ENCODE assay signal across 8 mouse cellular contexts in genomic region chr19:40832361-40832760, GRCm38 (mm10). TPM values are rescaled to one million over a fixed set of nuclear protein-coding genes. Genes with fewer than 3 reads are reported as not detected.
DNase-seq lines count a peak whose midpoint lies in the region; ATAC-seq and TF ChIP-seq lines count a peak whose summit lies in the region.

No protein-coding gene starts in this region.

- no peaks in the 10 kb centered on the region for H3K9me3 ChIP-seq in forebrain, embryonic 11.5 days (ENCODE audit: control insufficient read depth, low read length)
- no peaks in the 10 kb centered on the region for H3K9me3 ChIP-seq in liver, embryonic 13.5 days (replicated peaks)
- H3K9me3 ChIP-seq in neural tube, embryonic 15.5 days (replicated peaks): no peaks in the 10 kb centered on the region

- no peak for TF ChIP-seq POLR2A in liver, adult 2 months (IDR thresholded peaks at IDR 0.05; ENCODE audit: extremely low read depth, insufficient read depth, low read length)

- peaks cover 5% of the 10 kb centered on the region for H3K36me3 ChIP-seq in liver, adult 2 months (ENCODE audit: control insufficient read depth, insufficient read depth, low read length)
- peaks cover 3% of the 10 kb centered on the region; the same call in 1 of the 2 replicates for H3K36me3 ChIP-seq in forebrain, embryonic 11.5 days (ENCODE audit: control insufficient read depth, insufficient read depth, low read length)
- peaks cover 9% of the 10 kb centered on the region for H3K36me3 ChIP-seq in liver, embryonic 13.5 days
- H3K36me3 ChIP-seq in neural tube, embryonic 15.5 days: peaks cover 6% of the 10 kb centered on the region

- no peak for ATAC-seq in forebrain, embryonic 11.5 days (replicated peaks; ENCODE audit: low FRiP score)
- no peak for ATAC-seq in liver, embryonic 13.5 days (ENCODE audit: low read depth)
- no peak for ATAC-seq in neural tube, embryonic 15.5 days (ENCODE audit: low FRiP score)

- peak; percentile 6 for DNase-seq in liver, adult 2 months (ENCODE audit: extremely low read depth, low read depth, low spot score)
- no peak for DNase-seq in liver
- DNase-seq in forebrain, embryonic 11.5 days (ENCODE audit: low spot score): no peak
- DNase-seq in liver, embryonic 13.5 days: no peak
- no peak for DNase-seq in urinary bladder, postnatal 14 days (ENCODE audit: low spot score)
- no peak for DNase-seq in kidney, adult 18-20 months
- DNase-seq in adrenal gland, adult (ENCODE audit: inconsistent age in 2 of 2, low spot score in 1 of 2): no peak

- peaks cover 3% of the 10 kb centered on the region; the same call in 1 of the 2 replicates for H3K4me1 ChIP-seq in liver, adult 2 months (ENCODE audit: control insufficient read depth, insufficient read depth, low read length)
- H3K4me1 ChIP-seq in forebrain, embryonic 11.5 days (replicated peaks; ENCODE audit: control insufficient read depth, insufficient read depth, low read length): peaks cover 19% of the 10 kb centered on the region
- H3K4me1 ChIP-seq in liver, embryonic 13.5 days (replicated peaks): peaks cover 45% of the 10 kb centered on the region
- peaks cover 40% of the 10 kb centered on the region for H3K4me1 ChIP-seq in neural tube, embryonic 15.5 days

- 0 out of 2 replicates have a peak overlapping the region, but pooled peaks have one; percentile 30 for H3K27ac ChIP-seq in liver, adult 2 months (replicated peaks; ENCODE audit: insufficient read depth, low read depth, low read length)
- no peak overlapping the region for H3K27ac ChIP-seq in forebrain, embryonic 11.5 days (ENCODE audit: low read depth, low read length)
- peak overlapping the region; percentile 85; the same call in 1 of the 2 replicates for H3K27ac ChIP-seq in liver, embryonic 13.5 days
- no peak overlapping the region for H3K27ac ChIP-seq in neural tube, embryonic 15.5 days (replicated peaks)

- peak overlapping the region; percentile 75; the same call in 1 of the 2 replicates for H3K4me3 ChIP-seq in liver, adult 2 months (ENCODE audit: insufficient read depth, low read depth, low read length)
- H3K4me3 ChIP-seq in forebrain, embryonic 11.5 days (ENCODE audit: low read depth, low read length): peak overlapping the region; percentile 93
- H3K4me3 ChIP-seq in liver, embryonic 13.5 days (replicated peaks): peak overlapping the region; percentile 93
- H3K4me3 ChIP-seq in neural tube, embryonic 15.5 days (replicated peaks): peak overlapping the region; percentile 92

- peak overlapping the region; percentile 73 for H3K4me2 ChIP-seq in forebrain, embryonic 11.5 days (ENCODE audit: low read depth, low read length, severe bottlenecking)
- peak overlapping the region; percentile 94 for H3K4me2 ChIP-seq in liver, embryonic 13.5 days
- peak overlapping the region; percentile 69 for H3K4me2 ChIP-seq in neural tube, embryonic 15.5 days

- peak overlapping the region; percentile 91 for H3K9ac ChIP-seq in liver, adult 2 months (ENCODE audit: low read depth, low read length)
- H3K9ac ChIP-seq in forebrain, embryonic 11.5 days (ENCODE audit: low read length): peak overlapping the region; percentile 99
- peak overlapping the region; percentile 95 for H3K9ac ChIP-seq in liver, embryonic 13.5 days
- H3K9ac ChIP-seq in neural tube, embryonic 15.5 days (replicated peaks): peak overlapping the region; percentile 99

- WGBS in liver, adult 2 months: 27% methylated on average over 5 of the region's 5 CpGs
- 41% methylated on average over 5 of the region's 5 CpGs for WGBS in forebrain, embryonic 11.5 days
- WGBS in liver, embryonic 13.5 days (ENCODE audit: insufficient replicate concordance): 9% methylated on average over 5 of the region's 5 CpGs
- WGBS in neural tube, embryonic 15.5 days: 30% methylated on average over 5 of the region's 5 CpGs

- no peaks in the 10 kb centered on the region for H3K27me3 ChIP-seq in liver, adult 2 months (ENCODE audit: control insufficient read depth, insufficient read depth, low read length)
- no peaks in the 10 kb centered on the region for H3K27me3 ChIP-seq in forebrain, embryonic 11.5 days (ENCODE audit: control insufficient read depth, insufficient read depth, low read length)
- H3K27me3 ChIP-seq in liver, embryonic 13.5 days: 0 out of 2 replicates have a peak, but pooled peaks cover 3% of the 10 kb centered on the region
- no peaks in the 10 kb centered on the region for H3K27me3 ChIP-seq in neural tube, embryonic 15.5 days (replicated peaks)

- no peak for TF ChIP-seq CTCF in liver, adult 2 months (IDR thresholded peaks at IDR 0.05; ENCODE audit: low read depth, low read length)

- peaks cover 3% of the 10 kb centered on the region; the same call in 1 of the 2 replicates for H3K79me2 ChIP-seq in liver, adult 2 months (ENCODE audit: control insufficient read depth, insufficient read depth, low read length)

RNA-seq across cellular contexts. Expression of gene Ccnj, which starts 1.3 kb away (rescaled TPM):
- total RNA-seq in liver, adult 2 months (2014; rRNA removed): 1.0 and 1.1 TPM in 2 replicates
- polyA plus RNA-seq in liver, adult 2 months (2012; rRNA removed): 2.4 and 3.1 TPM in 2 replicates
- 36.4 and 43.3 TPM in 2 replicates for polyA plus RNA-seq in forebrain, embryonic 11.5 days (2014; fragmentation: Nextera tagmentation; extraction: Ambion mirVana)
- 4.5 and 5.2 TPM in 2 replicates for polyA plus RNA-seq in liver, embryonic 13.5 days (2015; fragmentation: Nextera tagmentation; extraction: Ambion mirVana)
- polyA plus RNA-seq in neural tube, embryonic 15.5 days (2015; fragmentation: Nextera tagmentation; extraction: Ambion mirVana): 14.3 and 15.1 TPM in 2 replicates

Comparison
In these comparisons a context has a peak if more than half of its experiments do, and no peak if none do; other contexts are left out.
1. H3K27ac ChIP-seq: peak in liver, adult 2 months (single experiment) and liver, embryonic 13.5 days (single experiment); none in forebrain, embryonic 11.5 days (single experiment) and neural tube, embryonic 15.5 days (single experiment).
2. Peak in every context shown above with its lines, with median percentiles within 50 percentile points of each other: H3K4me3 ChIP-seq, H3K9ac ChIP-seq and H3K4me2 ChIP-seq.